Comparison of ENCODE assay signal across 8 mouse cellular contexts in genomic region chr9:101073041-101073986, GRCm38 (mm10). TPM values are rescaled to one million over a fixed set of nuclear protein-coding genes. Genes with fewer than 3 reads are reported as not detected.
DNase-seq lines count a peak whose midpoint lies in the region; ATAC-seq and TF ChIP-seq lines count a peak whose summit lies in the region.

No protein-coding gene starts in this region.

- DNase-seq in 3134 (ENCODE audit: extremely low read depth, insufficient read length, low spot score), result peak; percentile 99
- DNase-seq in adrenal gland, postnatal 36 days, result peak; percentile 99 to 100
- peak; percentile 98 to 99 for DNase-seq in heart, adult 2 months
- DNase-seq in kidney, adult 8-10 months, result peak; percentile 99
- DNase-seq in spleen, postnatal 10 days (ENCODE audit: low spot score in 2 of 2), result peak; percentile 95 to 99

- 2% methylated on average over 65 of the region's 65 CpGs for WGBS in embryonic facial prominence, embryonic 13.5 days
- under 1% methylated on average over 64 of the region's 65 CpGs for WGBS in heart, adult 2 months
- 1% methylated on average over 60 of the region's 65 CpGs for WGBS in limb, embryonic 13.5 days
- WGBS in midbrain, embryonic 16.5 days, result 1% methylated on average over 59 of the region's 65 CpGs

- peak overlapping the region; percentile 91 for H3K9ac ChIP-seq in embryonic facial prominence, embryonic 13.5 days
- peak overlapping the region; percentile 90 for H3K9ac ChIP-seq in heart, adult 2 months (ENCODE audit: low read depth, low read length)
- peak overlapping the region; percentile 89 for H3K9ac ChIP-seq in limb, embryonic 13.5 days
- peak overlapping the region; percentile 95 for H3K9ac ChIP-seq in midbrain, embryonic 16.5 days (ENCODE audit: low read depth, low read length)

- H3K4me1 ChIP-seq in embryonic facial prominence, embryonic 13.5 days, result peaks cover 10% of the 10 kb centered on the region
- H3K4me1 ChIP-seq in heart, adult 2 months (ENCODE audit: control insufficient read depth, insufficient read depth, low read length), result peaks cover 5% of the 10 kb centered on the region
- H3K4me1 ChIP-seq in limb, embryonic 13.5 days, result peaks cover 19% of the 10 kb centered on the region
- peaks cover 16% of the 10 kb centered on the region for H3K4me1 ChIP-seq in midbrain, embryonic 16.5 days (ENCODE audit: control insufficient read depth, insufficient read depth, low read length)

- H3K9me3 ChIP-seq in embryonic facial prominence, embryonic 13.5 days, result no peaks in the 10 kb centered on the region
- H3K9me3 ChIP-seq in limb, embryonic 13.5 days, result no peaks in the 10 kb centered on the region
- H3K9me3 ChIP-seq in midbrain, embryonic 16.5 days (replicated peaks; ENCODE audit: control insufficient read depth, low read length, poor library complexity, severe bottlenecking), result no peaks in the 10 kb centered on the region

- no peak for TF ChIP-seq CTCF in heart, adult 2 months (IDR thresholded peaks at IDR 0.05)

- ATAC-seq in embryonic facial prominence, embryonic 13.5 days (ENCODE audit: insufficient number of reproducible peaks, insufficient read depth, low FRiP score, low TSS enrichment, low read depth), result peak; percentile 94
- ATAC-seq in limb, embryonic 13.5 days (ENCODE audit: low FRiP score, low read depth), result peak; percentile 94
- peak; percentile 94 for ATAC-seq in midbrain, embryonic 16.5 days

- peak overlapping the region; percentile 71 for H3K4me2 ChIP-seq in embryonic facial prominence, embryonic 13.5 days
- H3K4me2 ChIP-seq in limb, embryonic 13.5 days (replicated peaks), result peak overlapping the region; percentile 70
- peak overlapping the region; percentile 76 for H3K4me2 ChIP-seq in midbrain, embryonic 16.5 days (ENCODE audit: low read length)

- H3K27me3 ChIP-seq in embryonic facial prominence, embryonic 13.5 days, result no peaks in the 10 kb centered on the region
- no peaks in the 10 kb centered on the region for H3K27me3 ChIP-seq in heart, adult 2 months (ENCODE audit: control insufficient read depth, insufficient read depth, low read length)
- no peaks in the 10 kb centered on the region for H3K27me3 ChIP-seq in limb, embryonic 13.5 days
- no peaks in the 10 kb centered on the region for H3K27me3 ChIP-seq in midbrain, embryonic 16.5 days (ENCODE audit: control insufficient read depth, insufficient read depth, low read depth, low read length)

- no peaks in the 10 kb centered on the region for H3K36me3 ChIP-seq in embryonic facial prominence, embryonic 13.5 days
- H3K36me3 ChIP-seq in heart, adult 2 months (ENCODE audit: control insufficient read depth, insufficient read depth, low read length), result peaks cover 7% of the 10 kb centered on the region
- H3K36me3 ChIP-seq in limb, embryonic 13.5 days, result no peaks in the 10 kb centered on the region
- no peaks in the 10 kb centered on the region for H3K36me3 ChIP-seq in midbrain, embryonic 16.5 days (ENCODE audit: control insufficient read depth, insufficient read depth, low read length)

- H3K4me3 ChIP-seq in embryonic facial prominence, embryonic 13.5 days, result peak overlapping the region; percentile 95
- H3K4me3 ChIP-seq in heart, adult 2 months, result peak overlapping the region; percentile 54
- H3K4me3 ChIP-seq in limb, embryonic 13.5 days, result peak overlapping the region; percentile 99
- peak overlapping the region; percentile 96 for H3K4me3 ChIP-seq in midbrain, embryonic 16.5 days (ENCODE audit: low read depth, low read length)

- peak; percentile 80 for TF ChIP-seq POLR2A in heart, adult 2 months (IDR thresholded peaks at IDR 0.05; ENCODE audit: insufficient read depth, low read depth, low read length)

- H3K79me2 ChIP-seq in heart, adult 2 months (replicated peaks; ENCODE audit: control insufficient read depth, insufficient read depth, low read length), result no peaks in the 10 kb centered on the region

- intact Hi-C loops in heart, adult 2 months (cut with DNase I), result loop anchor here (1.0 to 2.0 kb wide), 2 partner anchors 39 to 431 kb away; partner anchors contain the start of gene Pccb

- TF ChIP-seq EP300 in heart, adult 2 months (IDR thresholded peaks at IDR 0.05; ENCODE audit: insufficient read depth, low read depth, low read length), result peak; percentile 61; the same call in 1 of the 2 replicates

- peak overlapping the region; percentile 93 for H3K27ac ChIP-seq in embryonic facial prominence, embryonic 13.5 days
- peak overlapping the region; percentile 98 for H3K27ac ChIP-seq in heart, adult 2 months
- peak overlapping the region; percentile 93 for H3K27ac ChIP-seq in limb, embryonic 13.5 days
- peak overlapping the region; percentile 93 for H3K27ac ChIP-seq in midbrain, embryonic 16.5 days (ENCODE audit: low read length)

RNA-seq across cellular contexts. Expression of gene Msl2, which starts 0.6 kb away (rescaled TPM):
- total RNA-seq in adrenal gland, postnatal 36 days (2021), result 10 to 100 TPM; 50.5 to 56.6 TPM
- polyA plus RNA-seq in embryonic facial prominence, embryonic 13.5 days (2015; fragmentation: Nextera tagmentation; extraction: Ambion mirVana), result 6.3 and 6.4 TPM in 2 replicates
- 10 to 100 TPM; 33.5 to 35.9 TPM for total RNA-seq in heart, adult 2 months (2021)
- 10.8 and 16.4 TPM in 2 replicates for polyA plus RNA-seq in heart, adult 2 months (2012; rRNA removed)
- 5.2 and 5.5 TPM in 2 replicates for polyA plus RNA-seq in limb, embryonic 13.5 days (2015; fragmentation: Nextera tagmentation; extraction: Ambion mirVana)
- 3.4 and 4.2 TPM in 2 replicates for polyA plus RNA-seq in midbrain, embryonic 16.5 days (2015; fragmentation: Nextera tagmentation; extraction: Ambion mirVana)

RNA-seq across cellular contexts. Expression of gene Pccb, which starts 38.6 kb away (rescaled TPM):
- 100 to 1,000 TPM; 106 to 178 TPM for total RNA-seq in adrenal gland, postnatal 36 days (2021)
- polyA plus RNA-seq in embryonic facial prominence, embryonic 13.5 days (2015; fragmentation: Nextera tagmentation; extraction: Ambion mirVana), result 23.7 TPM in 2 replicates
- 100 to 1,000 TPM in 1 of 2 experiments, 10 to 100 TPM in 1; 87.3 to 109 TPM for total RNA-seq in heart, adult 2 months (2021)
- polyA plus RNA-seq in heart, adult 2 months (2012; rRNA removed), result 117 and 163 TPM in 2 replicates
- 26.1 and 29.6 TPM in 2 replicates for polyA plus RNA-seq in limb, embryonic 13.5 days (2015; fragmentation: Nextera tagmentation; extraction: Ambion mirVana)
- 25.2 and 27.6 TPM in 2 replicates for polyA plus RNA-seq in midbrain, embryonic 16.5 days (2015; fragmentation: Nextera tagmentation; extraction: Ambion mirVana)

Comparison
In these comparisons a context has a peak if more than half of its experiments do, and no peak if none do; other contexts are left out.
1. Peak in every context shown above with its lines: DNase-seq, ATAC-seq, H3K4me3 ChIP-seq and H3K27ac ChIP-seq.